Comparison of ENCODE assay signal across 8 mouse cellular contexts in genomic region chr14:36952142-36952541, GRCm38 (mm10). TPM values are rescaled to one million over a fixed set of nuclear protein-coding genes. Genes with fewer than 3 reads are reported as not detected.
A peak's percentile ranks its signal among the peaks of the same experiment; 100 is the strongest.
DNase-seq lines count a peak whose midpoint lies in the region; ATAC-seq lines count a peak whose summit lies in the region.

No protein-coding gene starts in this region.

- peak; percentile 26 to 48 for DNase-seq in cerebellum, adult 18-20 months
- DNase-seq in cerebellum, adult 9-11 months = no peak
- DNase-seq in thymus, postnatal 25 days = peak; percentile 27
- DNase-seq in thymus, adult 18-20 months = no peak
- DNase-seq in limb, embryonic 11.5 days (ENCODE audit: low spot score) = peak; percentile 25
- DNase-seq in naive thymus-derived CD4-positive, alpha-beta T cell, adult 2 months (ENCODE audit: low read depth) = peak; percentile 86
- no peak for DNase-seq in ovary, adult 18-20 months (ENCODE audit: low spot score)

- H3K27ac ChIP-seq in forebrain, embryonic 12.5 days = no peak overlapping the region
- no peak overlapping the region for H3K27ac ChIP-seq in limb, embryonic 11.5 days (replicated peaks; ENCODE audit: low read depth, low read length)

- no peaks in the 10 kb centered on the region for H3K27me3 ChIP-seq in forebrain, embryonic 12.5 days
- H3K27me3 ChIP-seq in limb, embryonic 11.5 days (ENCODE audit: control insufficient read depth, insufficient read depth, low read length) = no peaks in the 10 kb centered on the region

- H3K4me2 ChIP-seq in forebrain, embryonic 12.5 days = no peak overlapping the region
- no peak overlapping the region for H3K4me2 ChIP-seq in limb, embryonic 11.5 days (ENCODE audit: low read depth, severe bottlenecking)

- peak; percentile 39; the same call in 1 of the 2 replicates for ATAC-seq in forebrain, embryonic 12.5 days (ENCODE audit: low FRiP score)
- no peak for ATAC-seq in limb, embryonic 11.5 days (ENCODE audit: insufficient number of reproducible peaks, low FRiP score, low TSS enrichment, low read depth)

- no peaks in the 10 kb centered on the region for H3K36me3 ChIP-seq in forebrain, embryonic 12.5 days (replicated peaks)
- H3K36me3 ChIP-seq in limb, embryonic 11.5 days (ENCODE audit: control insufficient read depth, insufficient read depth, low read length) = no peaks in the 10 kb centered on the region

- H3K4me1 ChIP-seq in forebrain, embryonic 12.5 days = no peaks in the 10 kb centered on the region
- no peaks in the 10 kb centered on the region for H3K4me1 ChIP-seq in limb, embryonic 11.5 days (ENCODE audit: control insufficient read depth, insufficient read depth, low read length)

- 28% methylated on average over 2 of the region's 2 CpGs for whole genome bisulfite sequencing in forebrain, embryonic 12.5 days
- WGBS in limb, embryonic 11.5 days = 28% methylated on average over 2 of the region's 2 CpGs

- no peaks in the 10 kb centered on the region for H3K9me3 ChIP-seq in forebrain, embryonic 12.5 days
- H3K9me3 ChIP-seq in limb, embryonic 11.5 days (ENCODE audit: control insufficient read depth, low read length) = no peaks in the 10 kb centered on the region

- no peak overlapping the region for H3K4me3 ChIP-seq in forebrain, embryonic 12.5 days (replicated peaks)
- no peak overlapping the region for H3K4me3 ChIP-seq in limb, embryonic 11.5 days (ENCODE audit: low read depth, low read length)

- no peak overlapping the region for H3K9ac ChIP-seq in forebrain, embryonic 12.5 days
- H3K9ac ChIP-seq in limb, embryonic 11.5 days (ENCODE audit: low read length) = no peak overlapping the region

RNA-seq across cellular contexts. Expression of gene Ccser2, which starts 16.4 kb away (rescaled TPM):
- 36.7 and 37.6 TPM in 2 replicates for polyA plus RNA-seq in forebrain, embryonic 12.5 days (2016; fragmentation: Nextera tagmentation; extraction: Ambion mirVana)
- 28.6 and 29.7 TPM in 2 replicates for polyA plus RNA-seq in limb, embryonic 11.5 days (2014; fragmentation: Nextera tagmentation; extraction: Ambion mirVana)

Comparison
In these comparisons a context has a peak if more than half of its experiments do, and no peak if none do; other contexts are left out.
1. DNase-seq: peak in cerebellum, adult 18-20 months (2 of 2), thymus, postnatal 25 days (single experiment), limb, embryonic 11.5 days (single experiment) and naive thymus-derived CD4-positive, alpha-beta T cell, adult 2 months (single experiment); none in cerebellum, adult 9-11 months (single experiment), thymus, adult 18-20 months (0 of 2) and ovary, adult 18-20 months (single experiment).